8 mouse cellular contexts compared by ENCODE assay signal in genomic region chr16:5136505-5136904, GRCm38 (mm10). TPM values are rescaled to one million over a fixed set of nuclear protein-coding genes. Genes with fewer than 3 reads are reported as not detected.
DNase-seq lines count a peak whose midpoint lies in the region; ATAC-seq and TF ChIP-seq lines count a peak whose summit lies in the region.

No protein-coding gene starts in this region.

- H3K27me3 ChIP-seq in kidney, embryonic 14.5 days (ENCODE audit: control insufficient read depth, insufficient read depth, low read length) = peaks cover 26% of the 10 kb centered on the region
- H3K27me3 ChIP-seq in forebrain, embryonic 13.5 days = peaks cover 39% of the 10 kb centered on the region
- peaks cover 21% of the 10 kb centered on the region for H3K27me3 ChIP-seq in forebrain, embryonic 14.5 days (replicated peaks; ENCODE audit: control insufficient read depth, insufficient read depth, low read length)

- TF ChIP-seq CTCF in embryonic fibroblast, embryonic 13.5 days (IDR thresholded peaks at IDR 0.05; ENCODE audit: borderline replicate concordance, insufficient read depth, low read length) = no peak
- TF ChIP-seq CTCF in left cerebral cortex, adult 2 months (IDR thresholded peaks at IDR 0.05) = no peak

- H3K36me3 ChIP-seq in kidney, embryonic 14.5 days (ENCODE audit: control insufficient read depth, insufficient read depth, low read length) = no peaks in the 10 kb centered on the region
- H3K36me3 ChIP-seq in forebrain, embryonic 13.5 days (ENCODE audit: poor library complexity, severe bottlenecking) = no peaks in the 10 kb centered on the region
- H3K36me3 ChIP-seq in forebrain, embryonic 14.5 days (ENCODE audit: control insufficient read depth, insufficient read depth, low read length) = no peaks in the 10 kb centered on the region

- H3K9me3 ChIP-seq in kidney, embryonic 14.5 days (ENCODE audit: control insufficient read depth, low read length) = no peaks in the 10 kb centered on the region
- no peaks in the 10 kb centered on the region for H3K9me3 ChIP-seq in forebrain, embryonic 13.5 days (replicated peaks)
- H3K9me3 ChIP-seq in forebrain, embryonic 14.5 days (replicated peaks; ENCODE audit: control insufficient read depth, low read length) = no peaks in the 10 kb centered on the region

- no peak overlapping the region for H3K4me3 ChIP-seq in kidney, embryonic 14.5 days (ENCODE audit: low read length)
- no peak overlapping the region for H3K4me3 ChIP-seq in embryonic fibroblast, embryonic 13.5 days (ENCODE audit: insufficient read depth, low read length)
- no peak overlapping the region for H3K4me3 ChIP-seq in forebrain, embryonic 13.5 days
- H3K4me3 ChIP-seq in left cerebral cortex, adult 2 months = no peak overlapping the region
- H3K4me3 ChIP-seq in forebrain, embryonic 14.5 days (ENCODE audit: low read depth, low read length) = no peak overlapping the region

- no peak for TF ChIP-seq POLR2A in embryonic fibroblast, embryonic 13.5 days (IDR thresholded peaks at IDR 0.05; ENCODE audit: low read depth, low read length)

- H3K4me1 ChIP-seq in kidney, embryonic 14.5 days (ENCODE audit: control insufficient read depth, insufficient read depth, low read length) = no peaks in the 10 kb centered on the region
- H3K4me1 ChIP-seq in embryonic fibroblast, embryonic 13.5 days (ENCODE audit: control insufficient read depth, insufficient read depth, low read length) = peaks cover 27% of the 10 kb centered on the region
- H3K4me1 ChIP-seq in forebrain, embryonic 13.5 days = peaks cover 12% of the 10 kb centered on the region
- no peaks in the 10 kb centered on the region for H3K4me1 ChIP-seq in forebrain, embryonic 14.5 days (ENCODE audit: control insufficient read depth, insufficient read depth, low read length)

- ATAC-seq in kidney, embryonic 14.5 days (ENCODE audit: low FRiP score, low TSS enrichment) = no peak
- no peak for ATAC-seq in forebrain, embryonic 13.5 days
- no peak for ATAC-seq in forebrain, embryonic 14.5 days

- peak; percentile 75 for DNase-seq in kidney, adult 11 months
- DNase-seq in kidney, adult 8-10 months = peak; percentile 62 to 64
- peak; percentile 79 to 92 for DNase-seq in lung, postnatal 4 days
- DNase-seq in left cerebral cortex, adult 2 months (ENCODE audit: extremely low spot score in 1 of 2, low spot score in 2 of 2) = no peak
- DNase-seq in forebrain, embryonic 14.5 days (ENCODE audit: low spot score) = no peak

- 6% methylated on average over 4 of the region's 4 CpGs for WGBS in kidney, embryonic 14.5 days
- WGBS in forebrain, embryonic 13.5 days = 33% methylated on average over 4 of the region's 4 CpGs
- WGBS in forebrain, embryonic 14.5 days = 35% methylated on average over 4 of the region's 4 CpGs

- no peak overlapping the region for H3K4me2 ChIP-seq in kidney, embryonic 14.5 days (replicated peaks; ENCODE audit: low read depth, low read length)
- H3K4me2 ChIP-seq in forebrain, embryonic 13.5 days = no peak overlapping the region
- no peak overlapping the region for H3K4me2 ChIP-seq in forebrain, embryonic 14.5 days (ENCODE audit: low read length)

- H3K27ac ChIP-seq in kidney, embryonic 14.5 days (ENCODE audit: low read depth, low read length) = no peak overlapping the region
- H3K27ac ChIP-seq in embryonic fibroblast, embryonic 13.5 days (ENCODE audit: insufficient read depth, low read length) = peak overlapping the region; percentile 63
- no peak overlapping the region for H3K27ac ChIP-seq in forebrain, embryonic 13.5 days
- H3K27ac ChIP-seq in left cerebral cortex, adult 2 months = no peak overlapping the region
- H3K27ac ChIP-seq in forebrain, embryonic 14.5 days (ENCODE audit: low read depth, low read length) = no peak overlapping the region

- intact Hi-C loops in left cerebral cortex, adult 2 months (cut with DNase I) = no loop called here

- no peak overlapping the region for H3K9ac ChIP-seq in kidney, embryonic 14.5 days (ENCODE audit: low read depth, low read length)
- no peak overlapping the region for H3K9ac ChIP-seq in forebrain, embryonic 13.5 days
- H3K9ac ChIP-seq in forebrain, embryonic 14.5 days (ENCODE audit: low read length) = no peak overlapping the region

RNA-seq across cellular contexts. Expression of gene Ppl, which starts 4.3 kb away (rescaled TPM):
- polyA plus RNA-seq in kidney, embryonic 14.5 days (2014; fragmentation: Nextera tagmentation; extraction: Ambion mirVana) = 1.4 and 2.6 TPM in 2 replicates
- polyA plus RNA-seq in embryonic fibroblast, embryonic 13.5 days (2011; ENCODE audit: insufficient read length, low read depth, missing spikeins) = 0.20 and 0.33 TPM in 2 replicates
- 0.13 TPM in 2 replicates for polyA plus RNA-seq in forebrain, embryonic 13.5 days (2015; fragmentation: Nextera tagmentation; extraction: Ambion mirVana)
- total RNA-seq in left cerebral cortex, adult 2 months (2021) = 1 to 10 TPM in 1 of 2 experiments, under 1 TPM in 1; 1.00 to 1.4 TPM
- 0.08 and 0.11 TPM in 2 replicates for polyA plus RNA-seq in forebrain, embryonic 14.5 days (2014; fragmentation: Nextera tagmentation; extraction: Ambion mirVana)

RNA-seq across cellular contexts. Expression of gene Sec14l5, which starts 10.4 kb away (rescaled TPM):
- not detected in 2 replicates for polyA plus RNA-seq in kidney, embryonic 14.5 days (2014; fragmentation: Nextera tagmentation; extraction: Ambion mirVana)
- not detected in 2 replicates for polyA plus RNA-seq in embryonic fibroblast, embryonic 13.5 days (2011; ENCODE audit: insufficient read length, low read depth, missing spikeins)
- 0.10 and 0.18 TPM in 2 replicates for polyA plus RNA-seq in forebrain, embryonic 13.5 days (2015; fragmentation: Nextera tagmentation; extraction: Ambion mirVana)
- 1 to 10 TPM; 4.8 to 5.0 TPM for total RNA-seq in left cerebral cortex, adult 2 months (2021)
- polyA plus RNA-seq in forebrain, embryonic 14.5 days (2014; fragmentation: Nextera tagmentation; extraction: Ambion mirVana) = 0.17 TPM in 1 of 2 replicates, not detected in the other

Comparison
In these comparisons a context has a peak if more than half of its experiments do, and no peak if none do; other contexts are left out.
1. DNase-seq: peak in kidney, adult 11 months (single experiment), kidney, adult 8-10 months (2 of 2) and lung, postnatal 4 days (2 of 2); none in left cerebral cortex, adult 2 months (0 of 2) and forebrain, embryonic 14.5 days (single experiment).